Mouse (Mus musculus) embryo, embryonic 10 days (tissue): ENCODE data around the gene Syvn1.

Experiments used
- DNase-seq: peaks from one replicate; pipeline ENCODE4 v3.0.0-alpha.2; 2015; ENCODE audit warnings: low spot score

Gene Syvn1

GRCm38 (mm10) chr19:6068951-6069350 is 22.6 kb downstream of the Syvn1 start:
- DNase-seq = no peak

DNA sequence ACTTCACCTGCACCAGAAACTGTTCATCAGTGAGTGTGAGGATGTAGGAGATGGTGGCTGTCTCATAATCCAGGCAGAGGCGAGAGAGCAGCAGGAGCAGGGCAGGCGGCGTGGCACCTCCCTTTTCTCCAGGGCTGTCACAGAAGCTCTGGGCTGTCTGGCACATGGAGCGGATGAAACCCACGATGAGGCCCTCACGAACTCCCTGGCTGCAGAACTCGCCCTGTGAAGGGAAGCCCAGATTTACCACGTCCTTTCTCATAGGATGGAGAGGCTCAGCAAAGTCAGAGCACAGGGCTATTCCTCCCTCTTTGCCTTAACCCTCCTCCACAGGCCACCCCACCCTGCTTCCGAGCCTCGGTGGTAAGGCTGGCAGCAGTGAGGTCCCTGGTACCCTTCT is 23.5 kb downstream of the Syvn1 start:
- no peak for DNase-seq

DNA sequence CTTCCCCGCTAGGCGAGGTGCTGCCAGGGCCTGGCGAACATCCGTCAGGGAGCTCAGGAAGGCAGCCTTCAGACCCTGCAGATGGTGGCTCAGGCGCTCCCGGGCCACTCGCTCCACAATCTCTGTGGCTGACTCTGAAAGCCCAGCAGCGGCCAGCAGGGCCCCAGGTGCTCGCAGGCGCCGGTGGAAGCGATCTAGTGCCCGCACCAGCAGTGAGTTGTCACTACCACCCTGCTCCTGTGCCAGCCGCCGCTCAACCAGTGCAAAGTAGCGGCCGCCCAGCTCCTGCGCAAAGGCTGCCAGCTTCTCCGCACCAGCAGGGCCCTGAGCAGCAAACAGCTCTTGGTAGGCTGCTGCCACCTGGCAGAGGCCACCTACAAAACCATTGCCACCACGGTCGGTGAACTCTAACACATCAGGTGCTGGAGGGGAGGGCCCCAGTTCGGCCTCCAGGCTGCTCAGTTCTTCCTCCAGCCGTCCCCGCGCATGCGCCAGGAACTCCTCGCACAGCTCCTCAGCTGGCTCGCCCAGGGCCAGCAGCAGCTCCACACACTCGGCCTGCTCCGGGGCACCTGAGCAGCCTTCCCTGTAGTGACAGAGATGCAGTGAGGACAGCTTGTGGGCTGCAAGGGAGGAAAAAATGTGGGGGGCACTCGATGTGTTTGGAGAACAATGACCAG is 24.3 kb downstream of the Syvn1 start:
- DNase-seq = no peak

GRCm38 (mm10) chr19:6071261-6071660 is 24.9 kb downstream of the Syvn1 start:
- no peak for DNase-seq

- no peak for DNase-seq
These were observed 27.5 kb downstream of the Syvn1 start for GRCm38 (mm10) chr19:6073889-6074288.

DNA sequence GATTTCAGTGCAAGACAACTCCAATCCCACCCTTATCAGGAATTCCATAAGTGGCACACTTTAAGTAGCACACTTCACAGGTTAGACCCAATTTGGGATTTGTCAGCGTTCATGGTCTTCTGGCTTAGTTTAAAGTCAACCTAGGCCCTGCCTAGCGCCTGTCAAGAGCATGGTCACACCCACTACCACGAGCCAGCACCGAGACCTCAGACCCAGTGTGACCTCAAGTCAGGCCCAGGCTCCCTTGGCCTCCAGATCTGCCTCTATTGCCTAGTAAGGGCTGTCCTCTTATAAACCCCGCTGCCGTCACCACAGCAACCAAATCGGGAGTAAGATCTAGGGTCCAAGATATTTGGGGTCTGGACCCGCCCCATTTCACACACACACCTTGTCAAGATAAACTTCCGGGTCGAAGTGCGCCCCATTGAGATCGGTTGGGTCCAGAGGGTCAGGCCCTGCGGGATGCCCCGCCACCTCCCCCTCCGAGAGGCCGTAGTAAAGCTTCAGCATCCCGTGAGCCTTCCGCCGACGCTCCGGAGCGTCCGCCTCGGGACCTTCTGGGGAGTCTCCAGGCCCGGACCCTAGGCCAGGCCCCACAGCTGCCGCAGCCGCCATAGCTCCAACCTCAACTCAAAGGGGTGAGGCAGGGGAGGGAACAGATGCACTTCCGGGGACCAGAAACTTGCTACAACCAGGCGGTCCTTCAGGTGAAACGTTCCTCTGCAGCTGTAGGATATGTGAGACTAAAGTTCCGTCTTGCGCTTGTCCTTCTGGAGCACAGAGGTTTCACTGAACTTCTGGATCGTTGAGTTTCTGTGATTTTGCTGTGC is 30.4 kb downstream of the Syvn1 start, which contains the start of gene Vps51:
Gene Vps51, minus strand, starts transcription at position 668 of the 830 bp plus-strand sequence.
- DNase-seq = peak; percentile 95

DNA sequence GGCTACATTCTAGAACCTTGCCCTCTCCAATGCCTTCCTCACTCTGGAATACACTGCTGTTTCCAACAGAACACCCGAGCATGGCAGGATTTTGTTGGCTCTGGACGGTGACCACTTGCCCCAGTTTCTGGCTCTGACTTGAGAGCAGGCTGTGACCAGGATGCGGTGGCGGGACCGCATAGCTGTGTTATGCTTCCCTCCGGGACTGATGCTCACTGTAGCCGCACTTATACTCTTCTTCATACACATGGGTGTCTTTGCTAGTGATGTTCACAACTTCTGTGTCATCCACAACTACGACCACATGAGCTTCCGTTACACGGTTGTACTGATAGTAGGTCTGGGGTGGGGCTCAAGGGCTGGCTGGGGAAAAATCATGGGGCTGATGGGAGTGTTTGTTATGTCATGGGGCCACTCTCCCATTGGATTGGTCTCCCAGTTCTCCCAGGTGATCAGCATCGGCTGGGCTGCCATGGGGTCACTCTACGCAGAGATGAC is 33.7 kb downstream of the Syvn1 start, which contains the start of gene Tmem262:
Gene Tmem262, plus strand, starts transcription at position 51 of the 498 bp plus-strand sequence.
- no peak for DNase-seq

- DNase-seq = no peak
These were observed 35.8 kb downstream of the Syvn1 start, which contains the start of gene Gm28374 for GRCm38 (mm10) chr19:6082156-6082555. Gm28374 (minus strand) TSS chr19:6082256.

DNA sequence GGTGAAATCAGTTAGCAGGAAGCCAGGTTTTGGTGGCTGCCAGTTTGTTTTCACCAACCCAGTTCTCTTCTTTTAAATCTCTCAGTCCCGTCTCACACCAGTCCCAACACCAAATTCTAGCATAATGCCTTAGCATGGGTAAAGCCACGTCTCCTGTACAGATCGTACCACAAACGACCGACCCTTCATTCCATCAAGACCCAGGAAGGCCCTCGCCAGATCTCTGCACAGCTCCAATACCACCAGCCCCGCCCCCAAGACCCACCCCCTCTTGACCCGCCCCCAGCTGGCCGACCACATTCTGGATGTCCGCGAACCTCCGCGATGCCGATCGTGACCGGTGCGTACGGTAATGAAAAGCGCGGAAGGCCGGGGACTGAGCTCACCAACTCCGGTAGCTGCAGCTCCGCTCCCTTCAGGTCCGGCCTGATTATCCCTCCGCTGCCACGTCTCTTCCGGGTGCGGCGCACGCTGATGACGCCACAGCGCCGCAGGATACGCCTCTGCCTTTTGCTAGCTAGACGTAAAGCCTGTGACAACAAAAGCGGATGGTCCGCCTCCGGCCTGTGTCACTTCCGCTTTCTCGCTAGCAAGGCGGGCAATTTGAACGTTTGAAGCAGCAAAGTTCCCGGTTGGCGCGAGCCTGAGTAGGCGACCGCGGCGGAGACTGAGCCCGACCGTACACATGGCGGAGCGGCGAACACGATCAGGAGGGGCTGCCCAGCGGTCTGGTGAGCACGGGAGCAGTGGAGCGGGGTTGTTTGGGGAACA is 38.3 kb downstream of the Syvn1 start, which contains the start of the genes Zfpl1 and Cdca5:
Gene Zfpl1, minus strand, starts transcription at position 479 of the 771 bp plus-strand sequence.
Gene Cdca5, plus strand, starts transcription at position 506 of the 771 bp plus-strand sequence.
- peak; percentile 100 for DNase-seq

GRCm38 (mm10) chr19:6085417-6085879 is 39.1 kb downstream of the Syvn1 start:
- DNase-seq = peak; percentile 89

DNA sequence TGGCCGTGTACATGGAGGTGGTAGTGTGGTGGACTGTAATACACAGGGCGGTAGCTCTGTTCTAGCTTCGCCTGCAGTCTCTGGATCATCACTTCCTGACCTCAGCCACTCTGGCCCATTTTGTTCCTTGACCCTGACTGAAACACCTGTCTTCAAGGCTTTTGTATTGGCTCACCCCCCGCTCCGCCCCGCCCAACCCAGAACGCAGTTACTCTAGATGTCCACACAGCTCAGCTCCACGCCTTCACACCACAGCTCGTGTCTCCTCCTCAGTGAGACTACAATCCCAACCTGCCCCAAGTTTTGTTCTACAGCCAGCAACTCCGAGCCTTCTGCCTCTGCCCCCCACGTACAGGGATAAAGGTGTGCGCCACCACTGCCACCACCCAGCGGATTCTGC is 42.5 kb downstream of the Syvn1 start:
- no peak for DNase-seq

GRCm38 (mm10) chr19:6094119-6094518 is 47.7 kb downstream of the Syvn1 start, which contains the start of gene AC131692.1:
AC131692.1 (plus strand) TSS chr19:6094419.
- no peak for DNase-seq

GRCm38 (mm10) chr19:6097847-6098246 is 51.5 kb downstream of the Syvn1 start:
- DNase-seq = no peak

GRCm38 (mm10) chr19:6101186-6101585 is 54.8 kb downstream of the Syvn1 start:
- no peak for DNase-seq

DNA sequence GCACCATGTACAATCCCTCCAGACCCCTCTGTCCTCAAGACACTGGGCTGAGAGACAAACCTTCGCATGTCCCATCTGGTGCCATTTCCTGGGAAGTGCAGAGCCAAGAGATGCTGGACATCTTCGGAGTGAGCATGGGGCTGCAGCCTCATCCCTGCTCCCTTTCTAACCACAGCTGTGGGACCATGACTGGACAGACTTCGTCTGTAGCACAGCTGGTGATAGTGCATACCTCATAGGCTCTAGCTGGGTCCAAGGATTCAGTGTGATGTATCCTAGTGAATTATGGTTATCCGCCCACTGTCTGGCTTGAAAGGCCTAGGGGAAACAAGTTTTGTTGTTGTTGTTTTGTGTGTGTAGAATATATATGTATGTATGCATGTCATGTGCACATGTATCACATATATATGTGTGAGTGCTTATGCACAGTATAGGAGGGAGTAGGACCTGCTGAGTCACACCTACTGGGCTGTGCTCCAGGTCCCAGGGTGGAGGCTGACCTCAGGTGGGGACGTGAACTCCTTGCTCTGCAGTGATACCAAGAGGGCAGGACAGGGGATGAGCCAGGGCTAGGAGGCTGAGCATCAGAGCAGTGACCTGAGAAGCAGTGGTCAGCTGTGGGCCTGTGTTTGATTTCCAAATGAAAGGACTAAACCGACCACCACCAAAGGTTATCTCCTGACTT is 55.9 kb downstream of the Syvn1 start:
- no peak for DNase-seq
